Mouse (Mus musculus): ENCODE results near the gene Wdr26.

Gene Wdr26

DNA sequence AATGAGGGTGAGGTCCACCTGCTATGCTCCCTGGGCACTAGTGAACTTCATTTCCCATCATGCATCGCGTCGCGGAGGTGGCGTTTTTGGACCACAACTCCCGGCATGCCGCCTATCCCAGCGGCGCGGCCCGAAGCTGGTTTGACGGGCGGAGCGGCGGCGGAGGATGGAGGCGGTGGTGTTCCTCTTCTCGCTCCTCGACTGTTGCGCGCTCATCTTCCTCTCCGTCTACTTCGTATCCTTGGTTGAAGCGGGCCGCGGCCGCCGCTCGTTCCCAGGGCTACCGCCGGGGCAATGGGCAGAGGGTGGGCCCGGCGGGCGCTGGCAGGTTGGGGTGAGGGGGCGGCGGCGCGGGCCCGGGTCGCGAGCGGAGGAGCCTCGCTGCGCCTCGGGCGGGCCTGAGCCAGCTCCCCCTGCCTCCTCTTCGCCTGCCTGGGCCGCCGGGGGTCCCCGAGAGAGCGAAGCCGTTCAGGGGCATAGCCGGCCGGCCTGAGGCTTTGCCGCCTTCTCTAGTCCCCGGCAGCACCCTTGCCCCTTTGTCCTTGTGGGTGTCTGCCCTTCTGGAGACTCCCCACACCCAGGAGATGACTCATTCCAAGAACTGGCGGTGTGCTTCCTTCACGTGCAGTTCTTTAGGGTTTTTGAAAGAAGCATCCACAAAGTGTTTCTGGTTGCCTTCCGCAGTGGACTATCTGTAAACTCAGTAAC is 60.8 kb downstream of the Wdr26 start:
- DNase-seq = peak; percentile 95

DNA sequence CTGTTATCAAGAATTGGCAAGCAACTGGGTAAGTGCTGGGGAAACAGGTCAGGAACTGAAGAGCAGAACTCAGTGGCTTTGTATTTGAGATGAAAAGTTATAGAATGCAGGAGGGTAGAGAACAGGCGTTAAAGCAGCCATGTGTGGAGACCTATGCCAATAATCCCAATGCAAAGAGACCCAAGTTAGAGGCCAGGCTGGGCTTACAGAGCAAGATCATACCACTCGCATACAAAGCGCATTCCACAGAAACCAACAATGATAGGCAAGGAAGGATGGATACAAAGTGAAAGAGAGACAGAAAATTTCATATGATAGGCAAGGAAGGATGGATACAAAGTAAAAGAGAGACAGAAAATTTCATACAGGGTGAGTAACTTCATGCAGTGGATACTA is 61.4 kb downstream of the Wdr26 start:
- DNase-seq = no peak

DNA sequence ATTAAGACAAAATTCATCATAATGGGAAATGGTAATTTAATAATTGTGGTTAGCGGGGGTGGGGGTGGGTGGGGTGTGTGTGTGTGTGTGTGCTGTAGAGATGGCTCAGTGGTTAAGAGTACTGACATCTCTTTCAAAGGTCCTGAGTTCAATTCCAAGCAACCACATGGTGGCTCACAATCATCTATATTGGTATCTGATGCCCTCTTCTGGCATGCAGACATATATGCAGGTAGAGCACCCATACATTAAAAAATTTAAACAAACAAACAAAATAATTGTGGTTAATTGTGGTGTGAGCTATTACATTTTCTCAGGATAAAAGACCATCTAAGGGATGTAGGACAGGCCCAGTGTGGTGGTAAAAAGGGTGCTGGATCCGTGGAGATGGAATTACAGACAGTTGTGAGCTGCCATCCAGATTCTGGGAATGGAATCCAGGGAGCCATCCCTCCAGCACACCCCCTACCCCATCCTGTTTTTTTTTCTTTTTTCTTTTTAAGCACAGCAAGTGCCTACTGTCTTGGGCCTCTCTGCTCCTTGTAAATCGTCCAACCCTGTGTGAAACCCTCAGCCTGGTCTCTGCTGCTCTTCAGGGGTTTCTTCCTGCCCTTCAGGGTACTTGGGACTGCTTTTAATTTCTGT is 62.3 kb downstream of the Wdr26 start:
- no peak for DNase-seq

DNA sequence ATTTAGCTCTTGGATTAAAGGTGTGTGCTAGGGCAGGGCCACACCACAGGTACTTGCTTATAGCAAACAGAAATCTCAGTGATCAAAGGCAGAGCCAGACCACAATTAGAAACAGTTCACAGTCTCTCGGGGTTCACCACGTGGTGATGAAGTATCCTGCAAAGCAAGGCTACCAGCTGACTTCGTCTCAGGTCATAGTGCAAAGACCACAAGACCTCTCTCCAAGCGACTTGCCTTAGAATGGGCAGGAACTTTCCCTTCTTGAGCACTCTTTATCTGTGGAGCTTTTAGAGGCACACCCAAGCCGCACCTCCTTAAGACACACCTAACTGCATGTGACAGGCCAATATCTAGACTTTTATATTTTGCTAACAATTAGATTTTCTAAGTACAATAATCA is 63.3 kb downstream of the Wdr26 start:
- DNase-seq = no peak

DNA sequence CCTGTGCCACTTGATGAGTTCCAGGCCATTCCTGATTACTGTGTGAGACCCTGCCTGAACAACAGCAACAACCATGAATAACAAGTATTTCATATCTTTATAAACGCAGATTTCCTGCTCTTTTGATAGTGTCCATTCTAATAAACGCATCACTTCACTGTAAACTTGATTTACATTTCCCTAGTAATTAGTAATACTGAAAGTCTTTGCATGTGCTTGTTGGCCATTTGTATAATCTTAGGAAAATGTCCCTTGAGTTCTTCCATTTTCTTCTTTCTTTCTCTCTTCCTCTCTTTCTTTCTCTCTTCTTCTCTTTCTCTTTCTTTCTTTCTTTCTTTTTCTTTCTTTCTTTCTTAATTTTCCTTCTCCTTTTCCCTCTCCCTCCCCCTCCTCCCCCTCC is 65.6 kb downstream of the Wdr26 start:
- DNase-seq = no peak

DNA sequence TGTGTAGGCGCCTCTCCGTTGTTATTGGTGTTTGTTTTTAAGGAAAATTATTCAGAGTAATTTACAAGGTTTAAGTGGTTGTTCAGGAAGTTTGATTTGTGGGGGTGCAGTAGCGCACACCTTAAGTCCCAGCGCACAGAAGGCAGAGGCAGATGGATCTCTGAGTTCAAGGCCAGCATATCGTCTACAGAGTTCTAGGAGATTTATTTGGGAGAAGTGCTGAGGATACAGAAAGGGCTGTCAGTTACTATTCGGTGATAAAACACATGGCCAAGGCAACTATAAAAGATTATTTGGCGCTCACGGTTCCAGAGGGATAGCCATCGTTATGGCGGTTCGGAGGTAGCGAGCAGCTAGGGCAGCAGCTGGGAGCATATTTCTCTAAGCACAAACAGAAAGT is 66.8 kb downstream of the Wdr26 start:
- DNase-seq = no peak

DNA sequence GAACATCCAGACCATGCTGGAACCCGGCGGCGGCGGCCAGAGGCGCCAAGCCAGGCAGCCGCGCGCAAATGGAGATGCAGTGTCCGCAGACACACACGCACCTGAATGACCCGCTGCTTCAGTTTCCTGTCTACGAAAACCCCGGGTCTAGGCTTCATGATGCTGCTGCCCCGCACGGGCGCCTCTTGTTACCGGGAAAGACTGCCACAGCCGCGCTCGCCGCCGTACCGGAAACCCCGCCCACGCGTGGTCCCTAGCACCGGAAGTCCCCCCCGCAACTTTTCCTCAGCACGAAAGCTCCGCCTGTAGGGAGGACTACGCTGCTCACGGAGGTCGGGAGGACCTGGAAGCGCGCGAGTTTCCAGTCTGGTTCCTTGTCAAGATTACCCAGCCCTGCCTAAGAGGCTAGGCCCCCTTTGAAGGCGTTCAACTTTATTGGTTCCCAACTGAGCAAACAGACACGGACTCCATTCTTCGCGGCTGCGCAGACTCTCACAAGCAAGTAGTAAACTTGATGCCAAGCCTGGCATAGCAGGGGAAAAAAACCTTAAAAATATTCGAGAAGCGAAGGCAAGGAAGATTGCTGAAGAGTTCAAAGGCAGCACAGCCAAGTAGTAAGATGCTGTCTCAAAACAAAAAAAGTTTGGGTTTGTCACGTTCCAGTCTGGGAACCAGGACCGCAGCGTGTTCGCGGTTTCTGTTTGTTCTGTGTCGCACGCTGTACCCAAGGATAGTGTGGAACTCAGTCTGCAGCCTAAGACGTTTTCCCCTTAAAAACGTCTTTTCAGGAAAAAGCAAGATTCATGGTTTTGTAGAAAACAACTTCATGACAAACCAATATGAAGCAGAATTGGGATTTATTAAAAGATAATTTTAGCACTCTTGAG is 67.6 kb downstream of the Wdr26 start, which contains the start of the genes Nvl and Cnih4:
TSS of gene Nvl (minus strand) at position 255 of the 887 bp plus-strand sequence.
TSS of gene Cnih4 (plus strand) at position 744 of the 887 bp plus-strand sequence.
- DNase-seq = peak; percentile 95

DNA sequence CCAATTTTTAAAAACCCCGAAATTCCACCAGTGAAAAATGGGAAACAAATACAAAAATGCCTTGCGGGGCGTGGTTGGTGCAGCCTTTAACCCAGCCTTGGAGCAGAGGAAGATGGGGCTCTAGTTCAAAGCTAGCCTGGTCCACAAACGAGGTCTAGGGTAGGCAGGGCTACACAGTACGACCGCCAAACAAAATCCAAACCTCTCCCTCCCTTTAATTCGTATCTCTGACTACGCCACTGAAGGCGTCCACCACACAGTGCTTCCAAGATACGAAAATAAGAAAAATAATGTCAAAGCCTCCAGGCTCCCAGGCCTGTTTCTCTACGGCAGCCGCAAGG is 68.2 kb downstream of the Wdr26 start:
- DNase-seq = no peak

DNA sequence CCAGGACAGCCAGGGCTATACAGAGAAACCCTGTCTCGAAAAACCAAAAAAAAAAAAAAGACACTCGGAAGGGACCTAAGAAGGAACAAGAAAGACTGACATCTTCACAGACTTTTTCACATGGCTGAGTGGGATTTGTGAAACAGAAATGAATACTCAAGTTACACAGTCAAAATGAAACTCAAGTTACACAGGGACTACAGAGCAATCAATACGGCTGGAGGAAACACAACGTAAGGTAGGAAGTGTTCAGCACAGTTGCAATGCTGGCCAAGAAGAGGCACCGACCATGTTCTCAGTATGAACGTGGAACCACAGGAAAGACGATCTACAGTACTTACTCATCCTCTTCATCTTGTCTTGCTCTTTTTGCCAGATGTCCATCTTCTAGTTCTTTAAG is 73.1 kb downstream of the Wdr26 start:
- no peak for DNase-seq

DNA sequence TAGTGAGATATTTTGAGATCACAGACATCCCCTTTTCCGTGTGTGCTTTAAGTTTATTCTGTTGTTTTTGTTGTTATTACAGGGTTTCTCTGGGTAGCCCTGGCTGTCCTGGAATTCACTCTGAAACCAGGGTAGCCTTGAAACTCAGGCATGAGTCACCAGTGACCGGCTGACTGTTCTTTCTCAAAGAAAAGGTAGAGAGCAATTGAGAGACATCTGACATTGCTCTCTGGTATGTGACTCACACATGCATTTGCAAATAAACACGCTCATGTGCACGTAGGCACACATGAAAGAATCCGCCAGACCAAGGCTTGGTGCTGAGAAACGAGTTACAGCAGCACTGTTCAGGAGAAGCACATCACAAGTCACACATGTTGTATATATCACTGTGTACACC is 79.9 kb downstream of the Wdr26 start:
- no peak for DNase-seq

DNA sequence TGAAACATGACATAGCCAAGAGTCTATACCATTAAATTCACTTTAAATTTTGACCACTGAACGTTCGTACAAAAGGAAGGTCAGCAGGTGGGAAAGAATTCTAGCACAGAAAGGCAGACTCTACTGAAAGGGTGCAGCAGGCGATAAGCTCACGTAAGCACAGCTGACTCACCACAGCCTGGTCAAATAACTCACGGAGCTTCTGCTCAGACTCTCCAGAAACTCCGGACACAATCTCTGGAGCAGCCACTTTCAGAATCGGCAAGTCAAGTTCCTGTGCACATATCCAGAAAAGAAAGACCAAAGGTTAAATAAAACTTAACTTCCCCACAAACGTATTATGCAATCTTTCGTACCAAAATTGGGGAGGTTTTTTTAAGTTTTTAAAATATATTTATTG is 85.0 kb downstream of the Wdr26 start:
- no peak for DNase-seq

DNA sequence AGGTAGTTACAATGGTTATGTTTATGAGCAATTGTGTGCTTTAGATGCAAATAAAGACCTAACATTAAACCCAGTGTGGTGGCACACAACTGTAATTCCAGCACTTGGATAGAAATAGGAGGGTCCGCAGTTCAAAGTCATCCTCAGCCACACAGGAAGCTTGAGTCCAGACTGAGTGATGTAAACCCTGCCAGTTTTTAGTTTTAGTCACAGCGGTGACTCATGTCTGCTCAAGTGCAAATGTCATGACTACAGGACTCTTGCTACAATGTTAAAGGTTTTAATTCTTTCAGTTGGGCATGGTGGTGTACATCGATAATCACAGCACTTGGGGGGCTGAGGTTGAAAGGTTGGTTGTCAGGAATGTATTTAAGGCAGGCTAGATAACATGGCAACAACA is 85.9 kb downstream of the Wdr26 start:
- no peak for DNase-seq

DNA sequence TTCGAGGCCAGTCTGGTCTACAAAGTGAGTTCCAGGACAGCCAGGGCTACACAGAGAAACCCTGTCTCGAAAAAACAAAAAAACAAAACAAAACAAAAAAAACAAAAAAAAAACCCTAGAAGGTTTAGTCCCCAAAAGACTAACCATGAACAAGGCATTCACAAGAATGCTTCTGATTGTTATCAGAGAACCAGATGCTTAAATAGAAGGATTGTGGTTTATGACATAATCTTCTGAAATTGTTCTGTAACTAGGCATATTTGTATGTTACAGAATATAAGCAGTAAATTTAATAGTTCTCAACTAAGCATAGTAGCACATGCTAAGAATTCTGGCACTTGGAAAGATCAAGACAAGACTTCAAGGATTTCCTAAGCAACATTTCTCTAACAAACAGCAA is 87.7 kb downstream of the Wdr26 start:
- DNase-seq = no peak
